Mouse (Mus musculus) kidney, adult 2 months (tissue): ENCODE measurements around the gene Masp2.

Experiments
- CTCF ChIP-seq: fragments of 200-500 bp; conservative IDR thresholded peaks from 2 replicates; pipeline ENCODE4 v1.5.1; 2011; ENCODE audit warnings: low read depth, mild to moderate bottlenecking, control low read depth, low read length, moderate library complexity, mixed read lengths; ENCODE audit not compliant: insufficient read depth, insufficient read length
- POLR2A ChIP-seq: fragments of 200-500 bp; IDR thresholded peaks from one replicate; pipeline ENCODE4 v1.6.1; 2011; ENCODE audit warnings: low read depth, low read length, control low read depth

DNA sequence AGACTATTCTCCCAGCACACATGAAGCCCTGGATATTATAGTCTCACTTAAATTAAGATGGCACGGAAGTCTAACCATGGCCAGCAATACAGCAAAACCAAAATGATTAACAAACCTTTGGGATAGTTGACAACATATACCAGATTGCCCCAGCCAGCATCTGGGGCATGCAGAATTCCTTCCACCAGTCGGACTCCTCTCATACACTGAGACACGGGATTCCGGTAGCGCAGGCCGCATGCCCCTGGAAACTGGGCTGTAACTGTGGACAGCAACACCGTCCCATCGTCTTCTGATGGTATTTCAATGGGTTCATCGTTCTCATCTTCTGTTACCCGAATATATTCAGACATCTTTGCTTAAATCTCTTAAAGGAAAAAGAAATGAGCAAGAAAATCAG, 22.7 kb downstream of the Masp2 start:
- TF ChIP-seq POLR2A (no peak), CTCF (no peak)
